Mouse (Mus musculus) neural tube, embryonic 13.5 days (tissue): ENCODE data around the gene Rnf32. TPM values are rescaled to one million over a fixed set of nuclear protein-coding genes. Genes with fewer than 3 reads are reported as not detected.

ENCODE experiments used
- polyA plus RNA-seq: library from polyadenylated mRNA; unstranded; fragments of >200 nt; fragmentation: Nextera tagmentation; extraction: Ambion mirVana; gene quantifications from 2 replicates; pipeline ENCODE4 v1.2.1, GENCODE M21; 2015

The Rnf32 gene
- polyA plus RNA-seq, 1 experiment from 2014 or later = 11.8 TPM

Other genes with a start within 250 kb of the Rnf32 start
- 27.0 and 27.3 TPM in 2 replicates for gene Lmbr1, start 182.4 kb downstream of the Rnf32 start, polyA plus RNA-seq
- gene Nom1, start 238.7 kb downstream of the Rnf32 start, polyA plus RNA-seq = 16.8 and 22.2 TPM in 2 replicates